Mouse (Mus musculus) brain, embryonic 14.5 days (tissue): ENCODE data around the gene Pde9a.

ENCODE experiments used
- CTCF ChIP-seq: fragments of 200-500 bp; IDR thresholded peaks from 2 replicates; pipeline ENCODE4 v1.5.1; 2012; ENCODE audit warnings: inconsistent platforms, mild to moderate bottlenecking, moderate library complexity, borderline replicate concordance; ENCODE audit not compliant: insufficient read depth, insufficient read length; ENCODE audit errors: extremely low read depth
- POLR2A ChIP-seq: fragments of 200-500 bp; IDR thresholded peaks from 2 replicates; pipeline ENCODE4 v1.6.1; 2012; ENCODE audit warnings: mild to moderate bottlenecking, inconsistent platforms, borderline replicate concordance; ENCODE audit not compliant: poor library complexity, insufficient read depth, insufficient read length, severe bottlenecking; ENCODE audit errors: extremely low read depth

DNA sequence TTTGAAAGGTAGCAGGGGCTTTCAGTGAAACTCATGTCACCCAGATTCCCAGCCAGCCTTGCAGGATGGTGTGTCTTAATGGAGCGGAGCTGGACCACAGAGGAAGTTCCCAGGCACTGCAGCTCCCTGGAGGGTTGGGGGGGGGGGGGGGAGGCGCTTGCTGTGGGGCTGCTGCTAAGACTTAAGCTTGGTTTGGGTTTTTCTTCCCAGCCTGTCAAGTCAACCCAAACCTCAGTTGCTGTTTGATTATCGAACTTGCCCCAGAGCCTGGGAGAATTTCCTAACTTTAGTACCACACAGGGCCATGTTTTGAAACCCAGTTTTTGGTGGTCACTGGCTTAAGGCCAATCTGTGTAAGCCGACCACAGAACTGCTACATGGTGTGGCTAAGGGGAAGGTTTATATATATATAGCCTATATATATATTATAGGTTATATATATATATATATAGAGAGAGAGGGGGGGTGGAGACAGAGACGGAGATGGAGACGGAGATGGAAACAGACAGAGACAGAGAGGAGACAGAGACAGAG, 19.8 kb downstream of the Pde9a start:
- TF ChIP-seq CTCF (no peak), POLR2A (no peak)
